Mouse (Mus musculus) A20 (cell line): ENCODE measurements around the gene Vmn2r124.
"Not testable (repeated sequence)": the region's sequence is repeated elsewhere in the genome, so short reads cannot be mapped to it uniquely, and the experiment has no call there.

Experiments
- DNase-seq: peaks from one replicate; pipeline ENCODE4 v3.0.0-alpha.2; 2011; ENCODE audit warnings: low read depth, low spot score

Vmn2r124 gene

GRCm38 (mm10) chr17:18049124-18049523 lies at the start of gene Vmn2r124:
Gene Vmn2r124, plus strand, starts transcription at chr17:18049424.
- DNase-seq = no peak

GRCm38 (mm10) chr17:18004752-18005151 lies 44.5 kb upstream of the Vmn2r124 start:
- DNase-seq = no peak

GRCm38 (mm10) chr17:18021433-18021832 lies 27.8 kb upstream of the Vmn2r124 start, which contains the start of gene Fpr-rs4:
Gene Fpr-rs4, plus strand, starts transcription at chr17:18021733.
- no peak for DNase-seq

GRCm38 (mm10) chr17:18084716-18085115 lies 35.5 kb downstream of the Vmn2r124 start, which contains the start of gene Vmn2r91:
Gene Vmn2r91, plus strand, starts transcription at chr17:18085016.
- not testable (repeated sequence) for DNase-seq

GRCm38 (mm10) chr17:18095626-18096025 lies 46.4 kb downstream of the Vmn2r124 start:
- DNase-seq = not testable (repeated sequence)

- DNase-seq = not testable (repeated sequence)
These were observed 53.0 kb downstream of the Vmn2r124 start for GRCm38 (mm10) chr17:18102265-18102664.
